Mouse (Mus musculus): ENCODE data around the gene Tef. TPM values are rescaled to one million over a fixed set of nuclear protein-coding genes. Genes with fewer than 3 reads are reported as not detected.

The Tef gene
- polyA plus RNA-seq, 1 experiment from 2014 or later, result 32.4 TPM

DNA sequence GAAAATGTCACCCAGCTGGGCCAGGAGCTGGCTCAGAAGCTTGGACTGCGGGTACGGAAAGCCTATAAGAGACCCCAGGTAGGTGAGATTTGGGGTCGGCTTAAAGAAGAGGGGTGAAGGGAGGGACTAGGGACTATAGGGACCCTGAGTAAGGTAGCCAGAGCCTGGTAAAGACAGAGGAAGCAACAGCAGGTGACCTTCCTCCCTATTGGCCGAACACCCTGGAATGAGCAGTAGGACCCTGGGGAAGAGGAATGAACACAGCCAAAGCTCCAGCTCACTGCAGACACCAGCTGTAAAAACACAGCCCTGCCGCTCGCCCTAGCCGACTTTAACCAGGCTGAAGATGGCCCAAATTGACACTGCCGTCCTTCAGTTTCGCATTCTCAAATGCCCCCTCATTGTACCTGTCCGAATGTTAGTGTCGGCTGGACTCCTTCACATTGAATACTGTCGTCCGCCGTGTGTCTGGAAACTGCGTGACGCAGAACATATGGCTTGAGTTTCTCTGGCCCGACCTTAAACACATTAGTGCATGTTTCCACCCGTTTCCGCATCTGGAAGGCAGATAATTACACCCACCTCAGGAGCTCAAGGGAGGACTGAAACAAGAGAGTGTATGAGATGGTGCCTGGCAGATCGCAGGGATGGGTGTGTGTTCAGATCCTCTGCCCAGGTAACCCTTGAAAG, 29.6 kb upstream of the Tef start:
- H3K36me3 ChIP-seq, result peaks cover 88% of the 10 kb centered on the region
- WGBS, result 84% methylated on average over 20 of the region's 20 CpGs
- no peak overlapping the region for H3K4me2 ChIP-seq (replicated peaks)
- no peak overlapping the region for H3K9ac ChIP-seq (replicated peaks)
- H3K27me3 ChIP-seq, result no peaks in the 10 kb centered on the region
- no peaks in the 10 kb centered on the region for H3K4me1 ChIP-seq
- no peak for ATAC-seq (ENCODE audit: low FRiP score, low read depth)
- no peak overlapping the region for H3K4me3 ChIP-seq
- H3K27ac ChIP-seq (replicated peaks), result no peak overlapping the region
- no peaks in the 10 kb centered on the region for H3K9me3 ChIP-seq

DNA sequence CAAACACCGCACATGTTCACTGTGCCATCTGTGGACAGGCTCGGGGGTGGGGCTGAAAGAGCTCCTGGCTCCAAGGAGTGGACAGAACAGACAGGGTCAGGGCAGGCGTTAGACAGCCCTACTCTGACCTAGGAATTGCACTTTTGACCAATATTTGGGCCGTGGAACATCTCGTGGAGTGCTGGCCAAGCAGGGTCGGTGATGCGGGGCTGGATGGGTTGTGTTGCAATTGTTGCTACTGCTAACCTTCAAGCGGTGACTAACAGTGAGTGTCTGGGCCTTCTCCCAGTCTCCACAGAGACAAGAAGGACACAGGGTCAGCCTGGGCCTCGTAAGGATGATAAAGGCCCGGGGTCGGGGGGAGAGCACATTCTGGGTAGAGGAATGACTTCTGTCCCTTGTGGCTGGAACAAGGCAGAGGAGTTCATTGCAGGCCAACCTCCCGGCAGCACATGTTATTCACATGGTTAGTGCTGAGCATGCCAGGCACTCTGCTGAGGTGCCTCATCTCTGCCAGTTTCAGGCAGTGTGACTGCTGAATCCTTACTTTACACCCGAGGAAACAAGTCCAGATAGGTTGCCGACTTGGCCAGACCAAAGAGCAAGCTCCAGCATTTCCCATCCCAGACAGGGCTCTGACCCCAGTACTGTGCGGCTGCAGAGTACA, 27.6 kb upstream of the Tef start:
- no peaks in the 10 kb centered on the region for H3K9me3 ChIP-seq
- no peak overlapping the region for H3K27ac ChIP-seq (replicated peaks)
- no peak for ATAC-seq (ENCODE audit: low FRiP score, low read depth)
- WGBS, result 92% methylated on average over 15 of the region's 15 CpGs
- no peak overlapping the region for H3K9ac ChIP-seq (replicated peaks)
- H3K4me2 ChIP-seq (replicated peaks), result no peak overlapping the region
- H3K4me1 ChIP-seq, result no peaks in the 10 kb centered on the region
- H3K4me3 ChIP-seq, result no peak overlapping the region
- H3K27me3 ChIP-seq, result no peaks in the 10 kb centered on the region
- peaks cover 93% of the 10 kb centered on the region for H3K36me3 ChIP-seq

DNA sequence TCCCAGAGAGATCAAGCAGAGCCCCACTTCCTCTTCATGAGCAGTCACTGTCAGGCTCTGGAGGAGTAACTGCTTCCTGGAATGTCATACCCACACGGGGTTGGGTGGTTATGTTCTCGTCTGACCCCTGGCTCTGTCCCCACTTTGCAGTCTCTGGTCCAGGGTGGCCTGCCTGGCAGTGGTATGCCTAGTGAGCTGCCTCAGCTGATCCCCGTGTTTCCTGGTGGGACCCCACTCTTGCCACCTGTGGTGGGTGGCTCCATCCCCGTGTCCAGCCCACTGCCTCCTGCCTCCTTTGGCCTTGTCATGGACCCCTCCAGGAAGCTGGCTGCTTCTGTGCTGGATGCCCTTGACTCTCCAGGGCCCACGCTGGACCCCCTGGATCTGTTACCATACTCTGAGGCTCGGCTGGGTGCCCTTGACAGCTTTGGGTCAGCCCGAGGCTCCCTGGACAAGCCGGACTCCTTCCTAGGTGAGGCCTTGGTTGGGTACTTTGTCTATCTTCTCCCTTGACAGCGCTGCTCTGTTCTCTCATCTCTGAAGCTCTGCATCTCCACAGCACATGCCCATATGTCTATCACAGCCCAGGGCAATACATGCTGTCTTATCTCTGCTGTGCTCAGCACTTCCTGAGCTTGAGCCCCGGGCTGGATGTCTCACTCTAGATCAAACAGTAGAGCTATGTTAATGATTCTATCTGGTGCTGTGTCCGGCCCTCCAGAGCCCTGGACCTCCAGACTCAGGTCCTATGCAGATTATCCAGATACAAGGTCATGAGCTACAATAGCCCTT, 25.4 kb upstream of the Tef start:
- no peak overlapping the region for H3K9ac ChIP-seq (replicated peaks)
- 94% methylated on average over 11 of the region's 11 CpGs for WGBS
- no peaks in the 10 kb centered on the region for H3K9me3 ChIP-seq
- H3K27ac ChIP-seq (replicated peaks), result no peak overlapping the region
- no peak overlapping the region for H3K4me3 ChIP-seq
- H3K4me2 ChIP-seq (replicated peaks), result no peak overlapping the region
- no peak for ATAC-seq (ENCODE audit: low FRiP score, low read depth)
- H3K27me3 ChIP-seq, result no peaks in the 10 kb centered on the region
- peaks cover 100% of the 10 kb centered on the region for H3K36me3 ChIP-seq
- H3K4me1 ChIP-seq, result no peaks in the 10 kb centered on the region

DNA sequence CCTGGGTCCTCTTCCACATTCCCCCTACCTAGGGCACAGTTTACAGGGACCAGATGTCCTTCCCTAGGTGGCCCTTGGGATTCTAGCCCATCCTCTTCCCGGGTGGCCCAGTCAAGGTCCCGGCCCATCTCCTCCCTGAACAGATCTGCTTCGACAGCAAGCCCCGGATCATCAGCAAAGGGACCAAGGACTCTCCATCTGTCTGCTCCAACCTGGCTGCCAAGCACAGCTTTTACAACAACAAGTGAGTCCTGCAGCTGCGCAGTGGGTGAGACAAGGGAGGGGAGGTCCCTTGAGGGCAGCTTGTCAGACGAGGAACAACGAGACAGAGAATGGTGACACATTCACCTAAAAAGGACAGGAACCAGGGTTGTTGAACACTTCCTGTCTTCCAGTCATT, 20.4 kb upstream of the Tef start:
- 87% methylated on average over 7 of the region's 7 CpGs for WGBS
- no peak overlapping the region for H3K4me2 ChIP-seq (replicated peaks)
- H3K27ac ChIP-seq (replicated peaks), result no peak overlapping the region
- no peak overlapping the region for H3K9ac ChIP-seq (replicated peaks)
- no peak overlapping the region for H3K4me3 ChIP-seq
- no peak for ATAC-seq (ENCODE audit: low FRiP score, low read depth)
- peaks cover 96% of the 10 kb centered on the region for H3K36me3 ChIP-seq
- H3K27me3 ChIP-seq, result no peaks in the 10 kb centered on the region
- no peaks in the 10 kb centered on the region for H3K4me1 ChIP-seq
- no peaks in the 10 kb centered on the region for H3K9me3 ChIP-seq

DNA sequence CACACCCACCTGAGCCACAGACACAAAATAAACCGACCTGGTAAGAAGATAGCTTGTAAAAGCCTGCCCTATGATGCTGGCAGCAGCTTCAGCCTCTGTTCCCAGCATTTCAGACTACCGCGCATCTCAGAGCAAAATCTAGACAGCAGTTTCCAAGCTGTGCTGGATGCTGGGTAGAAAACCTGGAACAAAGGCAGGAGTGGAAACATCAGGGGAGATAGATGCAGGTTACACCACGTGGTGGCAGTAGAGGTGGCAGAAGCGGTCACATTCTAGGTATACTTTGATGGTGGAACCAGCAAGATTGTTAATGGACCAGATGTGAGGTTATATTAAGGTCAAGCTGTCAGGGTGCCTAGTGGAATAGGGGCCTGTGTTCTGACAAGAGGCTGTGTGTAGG, 17.5 kb upstream of the Tef start:
- H3K4me1 ChIP-seq, result no peaks in the 10 kb centered on the region
- no peak for ATAC-seq (ENCODE audit: low FRiP score, low read depth)
- WGBS, result 77% methylated on average over 5 of the region's 5 CpGs
- no peak overlapping the region for H3K27ac ChIP-seq (replicated peaks)
- no peak overlapping the region for H3K4me3 ChIP-seq
- H3K9me3 ChIP-seq, result no peaks in the 10 kb centered on the region
- H3K36me3 ChIP-seq, result peaks cover 88% of the 10 kb centered on the region
- H3K4me2 ChIP-seq (replicated peaks), result no peak overlapping the region
- no peaks in the 10 kb centered on the region for H3K27me3 ChIP-seq
- no peak overlapping the region for H3K9ac ChIP-seq (replicated peaks)

DNA sequence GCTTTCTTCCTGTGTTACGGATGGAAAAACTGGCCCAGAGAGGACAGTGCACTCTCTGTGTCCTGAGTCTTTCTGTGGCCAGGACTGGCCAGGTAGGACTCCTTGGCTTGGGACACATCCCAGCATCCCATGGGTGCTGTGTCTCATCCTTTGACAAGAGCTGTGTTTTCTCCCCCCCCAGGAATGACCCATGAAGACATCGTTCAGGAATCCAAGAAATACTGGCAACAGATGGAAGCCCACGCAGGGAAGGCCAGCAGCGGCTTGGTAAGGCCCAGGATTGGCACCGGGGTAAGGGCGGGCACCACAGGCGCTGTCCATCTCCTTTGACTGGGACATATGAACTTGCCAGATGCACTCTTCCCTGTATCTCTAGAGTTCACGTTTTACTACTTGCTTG, 16.5 kb upstream of the Tef start:
- no peak for ATAC-seq (ENCODE audit: low FRiP score, low read depth)
- Histone ChIP-seq H3K4me2 (replicated peaks) (no peak overlapping the region), H3K27ac (replicated peaks) (no peak overlapping the region), H3K4me1 (no peaks in the 10 kb centered on the region), H3K36me3 (peaks cover 88% of the 10 kb centered on the region), H3K4me3 (no peak overlapping the region), H3K9me3 (no peaks in the 10 kb centered on the region), H3K27me3 (no peaks in the 10 kb centered on the region), H3K9ac (replicated peaks) (no peak overlapping the region)
- WGBS, result 98% methylated on average over 8 of the region's 8 CpGs

DNA sequence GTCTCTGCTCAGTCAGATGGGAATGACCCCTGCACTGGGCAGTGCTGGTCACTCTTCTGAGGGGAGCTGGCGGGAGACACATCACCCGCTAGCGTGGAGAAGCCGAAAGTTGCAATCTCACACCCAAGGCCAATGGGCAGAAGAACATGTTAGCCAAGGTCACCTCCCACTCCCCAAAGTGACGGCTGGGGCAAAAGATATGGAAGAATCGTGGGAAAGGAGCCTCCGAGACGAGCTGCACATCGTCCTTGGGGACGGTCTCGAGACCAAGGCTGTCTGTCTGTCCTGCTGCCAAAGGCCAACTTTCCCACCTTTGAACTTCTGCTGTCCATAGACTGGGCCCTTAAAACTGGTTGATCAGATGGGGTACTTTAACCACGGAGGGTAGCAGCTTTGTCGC, 14.7 kb upstream of the Tef start:
- WGBS, result 97% methylated on average over 13 of the region's 13 CpGs
- no peak overlapping the region for H3K4me2 ChIP-seq (replicated peaks)
- peaks cover 88% of the 10 kb centered on the region for H3K36me3 ChIP-seq
- H3K9ac ChIP-seq (replicated peaks), result no peak overlapping the region
- ATAC-seq (ENCODE audit: low FRiP score, low read depth), result no peak
- H3K4me1 ChIP-seq, result no peaks in the 10 kb centered on the region
- no peaks in the 10 kb centered on the region for H3K9me3 ChIP-seq
- no peaks in the 10 kb centered on the region for H3K27me3 ChIP-seq
- no peak overlapping the region for H3K4me3 ChIP-seq
- H3K27ac ChIP-seq (replicated peaks), result no peak overlapping the region

DNA sequence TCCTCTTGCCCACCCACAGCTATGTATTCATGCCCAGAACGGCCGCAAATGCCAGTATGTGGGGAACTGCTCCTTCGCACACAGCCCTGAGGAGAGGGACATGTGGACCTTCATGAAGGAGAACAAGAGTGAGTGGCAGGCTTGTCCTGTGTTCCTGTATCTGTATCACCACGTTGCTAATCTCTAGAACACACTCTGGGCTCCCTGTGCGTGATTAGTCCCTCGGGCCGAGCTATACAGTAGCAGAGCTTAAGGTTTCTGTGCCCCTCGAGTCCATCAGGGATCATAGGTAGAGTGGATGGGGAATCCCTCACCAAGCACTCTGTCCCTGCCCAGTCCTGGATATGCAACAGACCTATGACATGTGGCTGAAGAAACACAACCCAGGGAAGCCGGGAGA, 9.8 kb upstream of the Tef start:
- 93% methylated on average over 9 of the region's 9 CpGs for WGBS

DNA sequence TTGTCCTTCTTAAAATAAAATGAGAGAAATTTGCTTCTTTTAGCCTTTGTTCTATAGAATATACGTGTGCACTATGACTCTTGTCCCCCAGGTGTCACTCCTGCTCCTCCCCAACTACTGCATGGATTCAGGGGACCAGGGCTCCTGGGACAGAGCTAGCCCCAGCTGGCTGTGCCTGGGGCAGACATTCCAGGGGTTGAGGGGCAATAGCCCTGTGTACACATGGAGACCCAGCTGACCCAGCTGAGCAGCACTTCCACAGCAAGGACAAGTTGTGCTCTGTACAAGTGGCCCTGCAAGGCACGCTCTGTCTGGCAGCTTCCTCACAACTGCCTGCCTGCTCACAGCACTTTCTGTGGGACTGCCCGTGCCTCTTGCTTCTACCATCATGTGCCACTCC, 6.0 kb upstream of the Tef start:
- Histone ChIP-seq H3K4me3 (no peak overlapping the region), H3K9me3 (no peaks in the 10 kb centered on the region), H3K36me3 (peaks cover 44% of the 10 kb centered on the region), H3K4me1 (no peaks in the 10 kb centered on the region), H3K27ac (replicated peaks) (no peak overlapping the region), H3K9ac (replicated peaks) (no peak overlapping the region), H3K4me2 (replicated peaks) (no peak overlapping the region), H3K27me3 (no peaks in the 10 kb centered on the region)
- no peak for ATAC-seq (ENCODE audit: low FRiP score, low read depth)
- 82% methylated on average over 3 of the region's 3 CpGs for WGBS

More for the DNA sequence above, 9.8 kb upstream of the Tef start:
- H3K4me3 ChIP-seq, result no peak overlapping the region
- H3K27me3 ChIP-seq, result no peaks in the 10 kb centered on the region
- ATAC-seq (ENCODE audit: low FRiP score, low read depth), result no peak
- H3K4me2 ChIP-seq (replicated peaks), result no peak overlapping the region
- peaks cover 74% of the 10 kb centered on the region for H3K36me3 ChIP-seq
- no peaks in the 10 kb centered on the region for H3K4me1 ChIP-seq
- no peak overlapping the region for H3K27ac ChIP-seq (replicated peaks)
- no peak overlapping the region for H3K9ac ChIP-seq (replicated peaks)
- H3K9me3 ChIP-seq, result no peaks in the 10 kb centered on the region

DNA sequence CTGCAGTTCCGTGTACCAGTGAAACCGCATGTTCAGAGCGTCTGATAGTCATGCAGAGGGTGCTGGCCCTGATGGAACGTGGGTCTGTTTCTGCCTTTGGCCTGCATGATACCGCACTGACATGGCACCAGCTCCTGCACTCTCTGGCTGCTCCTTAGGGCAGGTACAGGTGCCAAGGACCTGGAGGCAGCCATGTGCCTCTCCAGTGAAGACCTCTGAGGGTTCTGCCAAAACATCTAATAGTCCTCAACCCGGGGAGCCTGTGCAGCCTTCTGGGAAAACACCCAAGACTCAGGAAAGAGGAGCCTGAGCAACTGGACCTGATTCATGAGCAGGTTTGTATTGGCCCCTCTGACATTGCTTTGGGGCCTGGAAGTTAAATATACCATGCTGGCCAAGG, 4.4 kb upstream of the Tef start:
- no peaks in the 10 kb centered on the region for H3K9me3 ChIP-seq
- no peak overlapping the region for H3K4me2 ChIP-seq (replicated peaks)
- H3K27me3 ChIP-seq, result no peaks in the 10 kb centered on the region; the same call in 1 of the 2 replicates
- H3K9ac ChIP-seq (replicated peaks), result no peak overlapping the region
- 96% methylated on average over 6 of the region's 6 CpGs for WGBS
- H3K27ac ChIP-seq (replicated peaks), result no peak overlapping the region
- H3K4me3 ChIP-seq, result no peak overlapping the region
- peaks cover 10% of the 10 kb centered on the region for H3K4me1 ChIP-seq
- peaks cover 28% of the 10 kb centered on the region for H3K36me3 ChIP-seq
- ATAC-seq (ENCODE audit: low FRiP score, low read depth), result no peak

DNA sequence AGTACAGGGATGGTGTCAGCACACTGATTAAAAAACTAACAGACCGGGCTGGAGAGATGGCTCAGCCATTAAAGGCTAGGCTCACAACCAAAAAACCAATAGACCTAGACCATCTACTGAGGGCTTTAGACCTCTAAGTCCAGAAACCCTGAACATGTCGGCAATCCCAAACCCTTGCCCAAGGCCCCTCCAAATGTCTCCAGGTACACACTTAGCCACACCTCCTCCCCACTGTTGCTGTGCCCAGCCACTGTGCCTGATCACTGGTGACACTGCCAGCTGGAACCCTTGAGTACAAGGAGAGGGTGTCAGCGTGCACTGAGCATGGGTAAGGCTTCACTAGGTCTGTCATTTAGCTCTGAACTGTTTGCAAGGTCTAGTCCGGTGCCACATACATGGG, 3.8 kb upstream of the Tef start:
- Histone ChIP-seq H3K9me3 (no peaks in the 10 kb centered on the region), H3K4me2 (replicated peaks) (no peak overlapping the region), H3K27ac (replicated peaks) (no peak overlapping the region), H3K4me3 (no peak overlapping the region), H3K4me1 (peaks cover 16% of the 10 kb centered on the region), H3K9ac (replicated peaks) (no peak overlapping the region), H3K27me3 (no peaks in the 10 kb centered on the region; the same call in 1 of the 2 replicates), H3K36me3 (peaks cover 22% of the 10 kb centered on the region)
- WGBS, result 89% methylated on average over 4 of the region's 4 CpGs
- ATAC-seq (ENCODE audit: low FRiP score, low read depth), result no peak

DNA sequence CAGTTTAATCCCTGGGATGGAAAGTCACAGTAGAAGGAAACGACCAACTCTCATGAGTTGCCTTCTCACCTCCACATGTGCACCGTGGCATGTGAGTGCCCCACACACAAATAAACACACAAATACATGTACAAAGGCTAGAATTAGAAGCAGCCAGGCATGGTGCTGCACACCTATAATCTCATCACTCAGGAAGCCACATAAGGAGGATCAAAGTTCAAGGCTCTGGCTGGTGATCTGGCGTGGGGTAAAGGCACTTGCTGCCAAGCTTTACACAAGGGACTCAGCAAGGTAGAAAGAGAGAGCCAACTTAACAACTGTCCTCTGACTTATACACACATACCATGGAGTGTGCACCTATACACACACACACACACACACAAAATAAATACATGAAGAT, 1.8 kb upstream of the Tef start:
- Histone ChIP-seq H3K27ac (replicated peaks) (no peak overlapping the region), H3K4me3 (no peak overlapping the region), H3K9ac (replicated peaks) (no peak overlapping the region), H3K36me3 (peaks cover 5% of the 10 kb centered on the region; the same call in 1 of the 2 replicates), H3K27me3 (peaks cover 6% of the 10 kb centered on the region; the same call in 1 of the 2 replicates), H3K4me1 (peaks cover 18% of the 10 kb centered on the region), H3K4me2 (replicated peaks) (no peak overlapping the region), H3K9me3 (no peaks in the 10 kb centered on the region)
- 83% methylated on average over 3 of the region's 3 CpGs for WGBS
- ATAC-seq (ENCODE audit: low FRiP score, low read depth), result no peak
